Mouse (Mus musculus) testis, adult 2 months (tissue): ENCODE results near the gene Spsb1.

Experiments
- CTCF ChIP-seq: fragments of 200-500 bp; IDR thresholded peaks from 2 replicates; pipeline ENCODE4 v1.5.1; 2012; ENCODE audit warnings: low read depth, mild to moderate bottlenecking, inconsistent platforms, low read length, moderate library complexity; ENCODE audit not compliant: control insufficient read depth, insufficient read depth, insufficient replicate concordance
- POLR2A ChIP-seq: fragments of 200-500 bp; IDR thresholded peaks from 2 replicates; pipeline ENCODE4 v1.6.1; 2012; ENCODE audit warnings: low read depth, mild to moderate bottlenecking, inconsistent platforms, low read length, moderate library complexity; ENCODE audit not compliant: control insufficient read depth

GRCm38 (mm10) chr4:149958566-149958965 lies 3.7 kb upstream of the Spsb1 start:
- TF ChIP-seq CTCF (peak; percentile 36; the same call in 1 of the 2 replicates), POLR2A (no peak)
